Mouse (Mus musculus) heart, postnatal 25 days (tissue): ENCODE data around the gene Ppp1r3d. TPM values are rescaled to one million over a fixed set of nuclear protein-coding genes. Genes with fewer than 3 reads are reported as not detected.

Experiments
- DNase-seq: peaks from one replicate; pipeline ENCODE4 v3.0.0; 2022; ENCODE audit warnings: low spot score
- intact Hi-C: fragments of 180-260 bp; cut with DNase I; formaldehyde crosslinking; loops from one replicate; pipeline ENCODE4 v1.15.1; 2025
- total RNA-seq, 2 experiments: library from RNA; stranded (reverse); gene quantifications; 2 replicates each; pipeline ENCODE4 v1.2.3; 2021

The Ppp1r3d gene
- 10 to 100 TPM; 19.0 to 21.3 TPM for total RNA-seq

GRCm38 (mm10) chr2:178414261-178415149, at the start of gene Ppp1r3d, which contains the start of gene Fam217b:
Gene Ppp1r3d, minus strand, starts transcription at chr2:178414472.
Gene Fam217b, plus strand, starts transcription at chr2:178414524.
- no peak for DNase-seq
- intact Hi-C loops, result no loop called here

GRCm38 (mm10) chr2:178460353-178460752, 46.1 kb upstream of the Ppp1r3d start:
- DNase-seq, result no peak
- intact Hi-C loops, result no loop called here

GRCm38 (mm10) chr2:178457414-178457813, 43.1 kb upstream of the Ppp1r3d start:
- intact Hi-C loops, result no loop called here
- DNase-seq, result no peak

DNA sequence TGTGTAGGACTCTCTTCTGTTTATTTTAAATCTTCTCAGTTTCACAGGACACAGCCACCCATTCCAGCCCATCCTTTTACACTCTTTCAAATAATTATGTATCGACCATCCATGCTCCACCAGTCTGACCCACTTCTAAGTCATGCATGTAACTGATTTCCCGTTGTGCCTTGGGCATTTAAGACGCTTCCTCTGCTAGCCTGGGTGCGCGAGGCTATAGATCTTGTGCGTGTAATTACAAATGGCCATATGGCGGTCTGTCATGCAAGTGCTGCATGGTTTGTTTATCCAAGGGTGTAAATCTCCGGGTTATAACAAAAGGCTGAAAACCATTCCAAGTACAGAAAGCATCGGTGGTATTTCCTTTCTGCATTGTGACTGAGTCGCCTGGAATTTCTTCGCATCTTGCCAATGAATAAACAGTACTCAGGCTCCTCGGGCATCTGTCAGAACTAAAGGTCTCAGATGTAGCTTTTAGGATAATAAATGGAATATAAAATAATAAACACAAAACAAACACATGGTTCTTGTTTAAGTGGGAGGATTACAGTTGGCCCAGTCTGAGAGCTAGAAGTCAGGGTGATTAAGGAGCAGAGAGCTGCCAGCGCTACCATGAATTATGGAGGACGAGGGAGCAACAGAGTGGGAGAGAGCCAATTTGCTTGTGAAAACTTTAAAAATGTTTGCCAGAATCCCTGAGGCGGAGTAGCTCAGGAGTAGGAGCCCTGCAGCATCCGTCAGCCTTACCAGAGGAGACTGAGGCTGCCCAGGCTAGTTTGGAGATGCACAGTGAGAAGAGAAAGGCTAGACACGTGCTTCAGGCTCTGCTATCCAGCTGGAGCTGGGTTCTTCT, 40.6 kb upstream of the Ppp1r3d start:
- DNase-seq, result no peak
- intact Hi-C loops, result no loop called here

DNA sequence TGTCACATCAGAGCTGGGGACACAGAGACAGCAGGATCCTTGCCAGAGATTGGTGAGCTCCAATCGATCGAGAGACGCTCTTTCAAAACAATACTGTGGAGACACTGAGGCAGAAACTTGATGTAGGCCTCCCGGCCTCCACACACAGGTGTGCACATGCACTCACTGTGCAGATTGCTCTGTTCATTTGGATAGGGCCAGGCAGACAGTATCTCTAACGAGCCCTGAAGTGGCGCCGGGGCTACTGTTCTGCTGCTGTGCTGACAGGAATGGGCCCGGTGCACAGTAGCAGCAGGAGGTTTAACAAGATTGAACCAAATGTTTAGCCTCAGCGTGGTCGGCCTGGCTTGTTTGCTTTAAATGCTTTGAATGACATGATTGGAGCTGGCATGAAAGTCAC, 36.7 kb upstream of the Ppp1r3d start:
- intact Hi-C loops, result no loop called here
- no peak for DNase-seq

DNA sequence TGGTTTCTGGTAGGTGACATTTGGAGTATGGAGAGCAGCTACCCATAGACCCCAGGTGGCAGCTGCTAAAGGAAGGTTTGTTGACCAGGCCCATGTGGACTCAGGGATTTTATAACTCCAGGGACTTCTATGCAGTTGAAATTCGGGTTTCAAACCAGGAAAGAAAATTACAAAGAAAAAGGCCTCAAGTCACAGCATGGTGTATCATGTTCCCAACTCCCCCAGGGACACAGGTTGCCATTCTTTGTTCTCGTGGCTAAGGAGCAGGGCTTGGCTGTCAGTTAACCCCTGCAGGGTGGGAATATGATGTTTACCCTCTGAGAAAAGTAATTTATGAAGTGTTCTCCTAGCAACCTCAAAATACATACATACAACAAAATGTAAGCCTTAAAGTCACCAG, 36.0 kb upstream of the Ppp1r3d start:
- intact Hi-C loops, result no loop called here

GRCm38 (mm10) chr2:178449386-178449785, 35.1 kb upstream of the Ppp1r3d start:
- intact Hi-C loops, result no loop called here
- DNase-seq, result no peak

More for the DNA sequence above, 36.0 kb upstream of the Ppp1r3d start:
- DNase-seq, result no peak

DNA sequence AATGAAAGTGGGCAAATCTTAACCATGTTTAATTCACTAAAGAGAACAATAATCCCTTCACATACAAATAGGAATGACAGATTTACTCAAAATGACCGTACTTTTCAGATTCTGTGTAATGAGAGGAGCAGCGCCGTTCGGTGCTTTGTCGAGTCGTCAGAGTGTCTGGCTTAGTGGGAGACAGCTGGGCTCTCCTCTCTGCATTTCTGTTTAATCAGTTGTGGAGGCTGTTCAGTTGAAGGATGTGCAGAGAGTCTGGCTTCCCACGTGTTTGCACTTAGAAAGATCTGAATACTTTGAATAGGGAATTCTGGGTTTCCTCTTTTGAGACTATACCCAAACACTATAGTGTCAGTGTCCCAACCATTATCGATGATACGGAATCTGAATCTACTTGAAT, 23.0 kb upstream of the Ppp1r3d start:
- intact Hi-C loops, result no loop called here
- DNase-seq, result no peak

GRCm38 (mm10) chr2:178433903-178434302, 19.6 kb upstream of the Ppp1r3d start:
- intact Hi-C loops, result no loop called here
- DNase-seq, result no peak

- intact Hi-C loops, result no loop called here
- no peak for DNase-seq
Observed at GRCm38 (mm10) chr2:178433495-178433894, 19.2 kb upstream of the Ppp1r3d start.

DNA sequence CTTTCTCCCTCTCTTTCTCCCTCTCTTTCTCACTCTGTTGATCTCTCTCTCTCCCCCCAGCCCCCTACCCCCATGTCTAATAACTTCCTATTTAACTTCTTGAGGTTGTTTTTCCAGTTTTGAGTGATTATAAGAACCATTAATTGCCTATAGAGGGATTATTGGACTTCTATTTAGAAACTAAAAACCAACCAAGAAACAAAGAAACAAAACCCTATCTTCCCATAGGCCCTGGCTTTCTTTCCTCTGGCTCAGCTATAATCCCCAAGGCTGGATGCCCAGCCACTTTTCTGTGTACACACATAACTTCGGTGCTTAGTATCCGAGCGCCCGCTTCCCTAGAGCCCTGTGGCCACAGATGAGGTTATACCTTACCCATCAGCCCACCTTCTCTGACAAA, 16.0 kb upstream of the Ppp1r3d start, which contains the start of gene Cdh26:
Gene Cdh26, plus strand, starts transcription at position 301 of the 400 bp plus-strand sequence.
- intact Hi-C loops, result no loop called here
- no peak for DNase-seq

GRCm38 (mm10) chr2:178429426-178429825, 15.2 kb upstream of the Ppp1r3d start:
- no peak for DNase-seq
- intact Hi-C loops, result loop anchor here (5.0 to 10.0 kb wide), 2 partner anchors 78 to 145 kb away; no protein-coding TSS in a partner anchor

GRCm38 (mm10) chr2:178428676-178429075, 14.4 kb upstream of the Ppp1r3d start:
- DNase-seq, result no peak
- intact Hi-C loops, result loop anchor here (5.0 to 10.0 kb wide), 2 partner anchors 79 to 146 kb away; no protein-coding TSS in a partner anchor

GRCm38 (mm10) chr2:178428183-178428582, 13.9 kb upstream of the Ppp1r3d start:
- DNase-seq, result no peak
- intact Hi-C loops, result loop anchor here (5.0 to 10.0 kb wide), 2 partner anchors 79 to 147 kb away; no protein-coding TSS in a partner anchor

DNA sequence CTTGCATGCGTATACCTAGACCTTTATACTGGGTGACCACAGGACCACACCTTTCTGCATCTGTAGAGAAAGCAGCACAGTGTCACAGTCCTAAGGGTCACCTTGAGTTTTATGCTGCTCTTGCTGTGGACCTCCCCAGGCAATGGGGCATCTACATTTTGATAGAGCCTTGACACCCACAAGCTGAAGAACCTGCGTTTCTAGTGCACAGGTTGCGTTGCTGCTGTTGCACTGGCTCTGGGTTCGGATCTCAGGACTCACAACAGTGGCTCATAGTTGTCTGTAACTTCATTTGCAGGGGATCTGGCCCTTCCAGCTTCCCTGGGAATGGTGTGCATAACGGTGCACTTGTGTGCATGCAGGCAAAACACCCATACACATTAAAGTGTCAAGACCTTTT, 12.9 kb upstream of the Ppp1r3d start:
- DNase-seq, result no peak
- intact Hi-C loops, result loop anchor here (2.0 to 10.0 kb wide), 3 partner anchors 80 to 238 kb away; no protein-coding TSS in a partner anchor

DNA sequence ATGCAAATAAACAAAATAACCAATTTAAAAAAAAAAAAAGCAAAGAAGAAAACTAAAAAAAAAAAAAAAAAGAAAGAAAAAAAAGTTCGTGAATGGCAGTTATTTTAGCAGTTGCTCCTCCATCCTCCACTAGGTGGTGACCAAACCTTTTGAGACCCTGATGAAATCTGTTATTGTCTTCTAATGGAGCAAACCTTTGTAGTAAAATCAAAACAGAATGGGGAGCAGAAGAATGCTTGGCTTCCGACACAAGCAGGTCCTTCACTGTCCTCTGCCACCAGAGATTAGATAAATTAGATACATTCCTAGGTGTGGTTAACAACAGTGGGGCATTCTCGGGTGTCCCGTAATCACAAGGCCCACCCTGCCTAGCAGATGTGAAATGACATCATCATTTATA, 12.0 kb upstream of the Ppp1r3d start:
- intact Hi-C loops, result loop anchor here (2.0 to 10.0 kb wide), 3 partner anchors 81 to 239 kb away; no protein-coding TSS in a partner anchor
- no peak for DNase-seq

DNA sequence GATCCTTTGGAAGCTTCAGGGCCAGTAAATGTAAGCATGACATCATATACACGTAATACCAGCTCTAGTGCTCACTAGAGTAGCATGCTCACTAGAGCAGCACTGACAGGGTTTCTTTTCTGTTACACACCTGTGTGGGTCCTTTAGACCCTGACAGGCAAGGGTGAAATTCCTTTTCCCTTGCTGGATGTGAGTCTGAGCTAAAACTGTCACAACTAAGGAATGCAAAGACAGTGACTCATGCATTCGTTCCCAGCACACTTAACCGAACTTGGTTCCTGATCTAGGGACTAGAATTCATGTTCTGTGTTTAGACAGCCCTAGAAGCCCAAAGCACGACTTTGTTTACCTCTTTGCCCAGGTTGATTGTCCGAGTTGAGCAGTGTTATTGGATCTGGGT, 9.0 kb upstream of the Ppp1r3d start:
- intact Hi-C loops, result loop anchor here (10.0 kb wide), 1 partner anchor 152 kb away; no protein-coding TSS in a partner anchor
- DNase-seq, result no peak

DNA sequence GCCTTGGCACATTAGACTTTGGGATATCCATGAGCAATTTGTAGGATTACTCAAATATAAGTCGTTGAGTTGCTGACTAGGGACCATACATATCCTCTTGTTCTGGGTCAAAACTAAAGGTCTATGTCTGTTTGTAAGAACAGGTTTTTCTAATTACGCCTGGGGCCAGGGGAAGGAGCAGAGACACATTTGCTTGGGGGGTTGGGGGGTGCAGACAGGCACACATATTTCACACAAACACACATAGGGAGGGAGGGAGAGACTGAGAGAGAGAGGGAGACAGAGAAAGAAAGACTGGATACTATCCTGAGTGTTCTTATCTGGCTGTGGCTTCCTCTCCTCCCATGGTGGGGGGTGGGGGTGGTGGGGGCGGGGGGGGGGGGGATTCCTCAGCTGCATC, 7.9 kb upstream of the Ppp1r3d start:
- DNase-seq, result no peak
- intact Hi-C loops, result loop anchor here (10.0 kb wide), 1 partner anchor 153 kb away; no protein-coding TSS in a partner anchor

DNA sequence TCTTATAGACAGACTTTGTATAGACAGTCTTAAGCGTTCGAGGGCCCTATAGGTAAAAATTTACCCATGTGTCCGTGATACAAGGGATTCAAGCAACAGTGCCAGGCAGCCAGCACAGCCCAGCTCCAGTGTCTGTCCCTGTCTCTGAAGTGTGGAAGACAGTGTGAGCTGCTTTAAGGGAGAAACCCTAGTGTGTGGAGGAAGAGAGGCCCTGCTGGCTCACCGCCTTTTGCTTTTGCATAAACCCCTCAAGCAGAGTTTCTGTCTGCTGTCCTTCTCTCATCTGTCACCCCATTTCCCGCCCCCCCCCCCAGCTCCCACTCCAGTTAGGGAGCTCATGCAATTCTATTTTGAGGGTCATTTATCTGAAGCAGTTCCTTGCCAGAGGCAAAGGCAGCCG, 7.3 kb upstream of the Ppp1r3d start:
- DNase-seq, result no peak
- intact Hi-C loops, result loop anchor here (10.0 kb wide), 1 partner anchor 153 kb away; no protein-coding TSS in a partner anchor

- DNase-seq, result no peak
- intact Hi-C loops, result loop anchor here (10.0 kb wide), 1 partner anchor 154 kb away; no protein-coding TSS in a partner anchor
Observed at GRCm38 (mm10) chr2:178420576-178420975, 6.3 kb upstream of the Ppp1r3d start.
